Mouse (Mus musculus) midbrain, embryonic 15.5 days (tissue): ENCODE results near the gene Tmcc3. TPM values are rescaled to one million over a fixed set of nuclear protein-coding genes. Genes with fewer than 3 reads are reported as not detected.
A peak's percentile ranks its signal among the peaks of the same experiment; 100 is the strongest.

Experiments
- ATAC-seq: fragments of 200-750 bp; cut with Nextera tagmentation; replicated peaks from 2 replicates; pipeline ENCODE4 v1.8.0; 2017; ENCODE audit warnings: moderate TSS enrichment
- H3K27ac ChIP-seq: fragments of 300-500 bp; sonication (generic); 2 replicates; pipeline ENCODE4 v1.5.1; 2015; ENCODE audit warnings: mild to moderate bottlenecking, inconsistent platforms
- H3K27me3 ChIP-seq: fragments of 300-500 bp; sonication (generic); replicated peaks from 2 replicates; pipeline ENCODE4 v1.6.1; 2015; ENCODE audit warnings: inconsistent platforms
- H3K36me3 ChIP-seq: fragments of 300-500 bp; sonication (generic); replicated peaks from 2 replicates; pipeline ENCODE4 v1.6.1; 2015; ENCODE audit warnings: inconsistent platforms
- H3K4me1 ChIP-seq: fragments of 300-500 bp; sonication (generic); 2 replicates; pipeline ENCODE4 v1.6.1; 2015; ENCODE audit warnings: inconsistent platforms
- H3K4me2 ChIP-seq: fragments of 300-500 bp; sonication (generic); 2 replicates; pipeline ENCODE4 v1.6.1; 2015; ENCODE audit warnings: inconsistent platforms, mild to moderate bottlenecking, moderate library complexity
- H3K4me3 ChIP-seq: fragments of 300-500 bp; sonication (generic); 2 replicates; pipeline ENCODE4 v1.5.1; 2015; ENCODE audit warnings: mild to moderate bottlenecking, inconsistent platforms
- H3K9ac ChIP-seq: fragments of 300-500 bp; sonication (generic); 2 replicates; pipeline ENCODE4 v1.6.1; 2015; ENCODE audit warnings: mild to moderate bottlenecking, inconsistent platforms
- H3K9me3 ChIP-seq: fragments of 300-500 bp; sonication (generic); 2 replicates; pipeline ENCODE4 v1.6.1; 2016; ENCODE audit warnings: inconsistent platforms
- WGBS: fragments of 180-500 bp; shearing (Covaris S2); methylation state at CpG from one replicate; pipeline ENCODE4 v1.1.7; 2015; ENCODE audit warnings: mixed read lengths; 5-methylcytosine and 5-hydroxymethylcytosine counted together
- polyA plus RNA-seq: library from polyadenylated mRNA; unstranded; fragments of >200 nt; fragmentation: Nextera tagmentation; extraction: Ambion mirVana; gene quantifications from 2 replicates; pipeline ENCODE4 v1.2.1, GENCODE M21; 2015

The Tmcc3 gene
- polyA plus RNA-seq, 1 experiment from 2014 or later: 13.7 TPM

DNA sequence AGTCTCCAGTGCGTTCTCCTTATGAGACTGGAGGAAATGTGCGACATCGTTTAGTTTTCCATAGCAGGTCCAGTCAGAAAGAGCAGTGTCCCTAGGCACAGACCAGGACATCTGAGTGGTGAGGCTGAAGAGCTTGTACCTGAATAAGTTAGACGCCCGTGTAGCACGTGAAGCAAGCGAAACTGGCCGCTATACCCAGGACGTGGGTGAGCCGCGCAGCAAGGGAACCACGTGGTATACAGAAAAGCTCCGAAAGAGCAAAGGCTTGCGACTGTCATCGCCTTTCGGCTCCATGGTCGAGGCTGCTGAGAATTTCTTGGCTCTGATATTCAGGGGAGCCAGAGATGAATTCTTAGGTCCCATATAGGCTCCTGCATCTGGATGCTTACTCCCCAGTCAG, 29.8 kb downstream of the Tmcc3 start:
- H3K9ac ChIP-seq: no peak overlapping the region
- no peak overlapping the region for H3K27ac ChIP-seq
- 73% methylated on average over 17 of the region's 17 CpGs for WGBS
- no peaks in the 10 kb centered on the region for H3K27me3 ChIP-seq
- no peaks in the 10 kb centered on the region for H3K4me1 ChIP-seq
- H3K4me3 ChIP-seq: no peak overlapping the region
- H3K36me3 ChIP-seq: no peaks in the 10 kb centered on the region
- ATAC-seq: no peak
- H3K4me2 ChIP-seq: peak overlapping the region; percentile 2; the same call in 1 of the 2 replicates
- H3K9me3 ChIP-seq: no peaks in the 10 kb centered on the region

DNA sequence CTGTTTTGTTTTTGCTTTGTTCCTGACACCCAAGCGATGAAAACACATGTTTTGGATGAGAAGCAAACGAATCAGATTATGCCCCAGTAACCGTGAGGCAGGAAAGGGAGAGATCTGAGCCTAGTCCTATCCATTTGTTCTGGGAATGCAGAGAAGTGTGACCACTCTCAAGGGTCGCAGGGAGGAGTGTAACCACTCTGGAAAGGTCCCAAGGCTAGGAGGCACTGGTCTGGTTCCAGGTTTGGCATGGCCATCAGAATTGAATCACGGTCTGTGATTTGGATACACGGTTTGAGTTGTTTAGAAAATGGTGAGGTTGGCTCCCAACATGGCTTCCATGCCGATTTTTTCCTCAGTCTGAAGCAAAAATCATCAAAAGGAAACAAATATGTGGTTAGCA, 30.5 kb downstream of the Tmcc3 start:
- Histone ChIP-seq H3K4me3 (no peak overlapping the region), H3K9me3 (no peaks in the 10 kb centered on the region), H3K4me1 (no peaks in the 10 kb centered on the region), H3K36me3 (no peaks in the 10 kb centered on the region), H3K4me2 (no peak overlapping the region), H3K9ac (no peak overlapping the region), H3K27me3 (no peaks in the 10 kb centered on the region), H3K27ac (no peak overlapping the region)
- no peak for ATAC-seq
- whole genome bisulfite sequencing: 70% methylated on average over 7 of the region's 7 CpGs

- H3K9me3 ChIP-seq: no peaks in the 10 kb centered on the region
- ATAC-seq: no peak
- 90% methylated on average over 7 of the region's 7 CpGs for WGBS
- H3K27ac ChIP-seq: no peak overlapping the region
- no peaks in the 10 kb centered on the region for H3K4me1 ChIP-seq
- H3K9ac ChIP-seq: no peak overlapping the region
- no peak overlapping the region for H3K4me3 ChIP-seq
- H3K4me2 ChIP-seq: no peak overlapping the region
- no peaks in the 10 kb centered on the region for H3K27me3 ChIP-seq
- no peaks in the 10 kb centered on the region for H3K36me3 ChIP-seq
Measured at GRCm38 (mm10) chr10:94343581-94343980, 31.8 kb downstream of the Tmcc3 start.

DNA sequence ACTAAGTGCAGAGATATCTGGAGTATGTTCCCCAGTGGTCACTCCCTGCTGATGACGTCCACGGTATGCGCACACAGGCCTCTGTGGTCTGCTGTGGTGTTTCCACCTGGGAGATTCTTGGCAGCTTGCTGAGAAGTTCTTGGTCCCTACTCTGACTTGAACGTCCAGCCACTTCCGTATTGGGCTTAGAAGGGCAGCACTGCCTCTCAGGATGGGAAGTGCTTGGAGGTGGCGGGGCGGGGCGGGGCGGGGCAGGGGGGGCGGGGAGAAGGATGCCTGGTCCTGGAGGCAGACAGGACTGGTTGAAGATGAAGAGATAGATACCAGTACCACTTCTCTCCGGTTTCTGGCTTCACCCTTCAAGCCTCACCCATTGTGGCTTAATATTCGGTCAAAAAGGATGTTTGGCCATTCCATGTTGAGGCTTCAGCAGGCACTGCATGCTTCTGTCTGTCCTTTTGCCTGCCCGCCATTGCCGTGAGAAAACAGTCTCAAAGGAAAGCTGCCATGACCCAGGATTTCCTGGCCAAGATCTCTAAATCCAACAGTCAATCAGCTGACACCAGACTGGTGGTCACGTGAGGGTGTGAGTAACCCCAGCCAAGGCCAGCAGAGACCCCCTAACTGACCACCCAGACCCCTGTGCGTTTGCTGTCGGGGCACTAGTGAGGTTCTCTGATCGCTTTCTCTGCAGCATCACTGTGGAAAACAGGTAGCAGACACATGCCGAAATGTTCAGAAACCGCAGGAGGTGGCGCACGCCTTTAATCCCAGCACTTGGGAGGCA, 33.1 kb downstream of the Tmcc3 start:
- Histone ChIP-seq H3K9ac (no peak overlapping the region), H3K27me3 (no peaks in the 10 kb centered on the region), H3K9me3 (no peaks in the 10 kb centered on the region), H3K4me1 (no peaks in the 10 kb centered on the region), H3K36me3 (no peaks in the 10 kb centered on the region), H3K4me3 (no peak overlapping the region), H3K4me2 (no peak overlapping the region), H3K27ac (no peak overlapping the region)
- 51% methylated on average over 22 of the region's 22 CpGs for WGBS
- no peak for ATAC-seq

DNA sequence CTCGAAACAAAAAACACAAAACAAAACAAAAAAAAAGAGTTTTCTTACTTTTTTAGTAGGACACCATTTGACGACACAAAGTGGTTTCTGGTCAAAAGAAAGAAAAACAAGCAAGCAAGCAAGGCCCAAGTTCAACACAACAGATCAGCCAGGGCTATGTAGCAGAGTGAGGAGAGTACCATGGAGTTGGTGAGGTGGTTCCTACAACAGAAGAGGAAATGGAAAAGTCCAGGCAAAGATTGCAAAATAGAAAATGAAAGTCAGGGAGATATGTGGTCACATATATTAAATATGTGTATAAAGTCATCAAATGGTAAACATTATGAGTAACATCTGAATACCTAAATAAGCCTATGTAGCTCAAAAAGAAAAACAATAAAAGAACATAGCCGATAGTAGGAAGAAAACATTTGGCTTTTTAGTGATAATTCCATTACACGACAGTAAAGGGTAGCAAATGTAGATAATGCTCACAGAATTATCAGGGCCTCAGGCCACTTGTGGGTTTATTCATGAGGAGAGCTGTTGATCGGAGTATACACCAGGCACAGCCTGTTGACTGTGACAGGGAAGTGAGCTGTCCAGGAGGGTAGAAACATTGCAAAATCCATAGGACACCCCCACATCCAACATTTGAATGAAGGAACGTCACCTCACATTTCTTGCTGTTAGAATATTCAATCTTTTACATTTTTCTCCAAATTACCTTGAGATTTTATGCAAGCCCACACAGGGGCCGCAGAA, 33.9 kb downstream of the Tmcc3 start:
- 89% methylated on average over 7 of the region's 7 CpGs for whole genome bisulfite sequencing
- Histone ChIP-seq H3K4me2 (no peak overlapping the region), H3K4me3 (no peak overlapping the region), H3K27me3 (no peaks in the 10 kb centered on the region), H3K27ac (no peak overlapping the region), H3K4me1 (no peaks in the 10 kb centered on the region), H3K36me3 (no peaks in the 10 kb centered on the region), H3K9me3 (no peaks in the 10 kb centered on the region), H3K9ac (no peak overlapping the region)
- ATAC-seq: no peak

DNA sequence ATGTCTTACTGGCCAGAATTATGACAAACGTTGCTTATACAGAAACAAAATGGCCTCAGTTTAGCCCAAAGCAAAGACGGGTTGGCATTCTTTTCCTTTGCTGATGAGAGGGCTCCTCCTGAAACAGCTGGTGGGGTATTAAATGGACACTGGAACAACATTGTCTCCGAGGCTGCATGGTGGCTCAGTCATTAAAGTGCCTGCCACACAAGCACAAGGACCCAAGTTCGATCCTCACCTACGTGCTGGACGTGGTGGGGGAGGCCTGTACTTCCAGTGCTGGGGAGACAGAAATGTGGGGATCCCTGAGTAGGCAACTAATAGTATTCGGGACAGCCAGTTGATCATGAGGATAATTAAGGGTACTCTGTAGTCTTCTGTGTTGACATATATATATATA, 34.8 kb downstream of the Tmcc3 start:
- Histone ChIP-seq H3K4me3 (no peak overlapping the region), H3K9me3 (no peaks in the 10 kb centered on the region), H3K27ac (no peak overlapping the region), H3K9ac (no peak overlapping the region), H3K27me3 (no peaks in the 10 kb centered on the region), H3K4me2 (no peak overlapping the region), H3K4me1 (no peaks in the 10 kb centered on the region), H3K36me3 (no peaks in the 10 kb centered on the region)
- no peak for ATAC-seq
- 95% methylated on average over 7 of the region's 7 CpGs for WGBS

DNA sequence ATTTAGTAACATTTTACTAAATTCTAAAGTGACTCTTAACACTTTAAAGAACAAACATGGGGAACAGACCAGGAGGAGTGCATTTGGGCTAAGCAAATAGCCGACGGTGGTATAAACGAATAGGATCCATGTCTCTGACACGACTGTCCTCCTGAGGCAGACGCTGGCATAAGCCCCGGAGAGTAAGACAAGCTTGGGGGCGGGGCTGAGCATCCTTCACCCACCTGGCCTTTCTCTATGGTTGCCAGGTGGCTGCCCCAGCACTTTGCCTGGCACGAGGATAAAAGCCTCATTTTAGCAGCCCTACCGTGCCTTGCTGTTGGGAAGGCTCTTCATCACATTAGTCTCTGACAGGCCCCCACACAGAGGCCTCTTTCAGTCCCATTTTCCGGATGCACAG, 35.5 kb downstream of the Tmcc3 start:
- no peaks in the 10 kb centered on the region for H3K27me3 ChIP-seq
- no peaks in the 10 kb centered on the region for H3K36me3 ChIP-seq
- no peak overlapping the region for H3K9ac ChIP-seq
- H3K4me3 ChIP-seq: no peak overlapping the region
- 82% methylated on average over 10 of the region's 10 CpGs for WGBS
- no peak overlapping the region for H3K4me2 ChIP-seq
- no peak for ATAC-seq
- H3K27ac ChIP-seq: no peak overlapping the region
- H3K4me1 ChIP-seq: no peaks in the 10 kb centered on the region
- H3K9me3 ChIP-seq: no peaks in the 10 kb centered on the region

GRCm38 (mm10) chr10:94347959-94348358, 36.2 kb downstream of the Tmcc3 start:
- no peak overlapping the region for H3K4me3 ChIP-seq
- H3K36me3 ChIP-seq: no peaks in the 10 kb centered on the region
- H3K9me3 ChIP-seq: no peaks in the 10 kb centered on the region
- no peaks in the 10 kb centered on the region for H3K27me3 ChIP-seq
- 96% methylated on average over 10 of the region's 10 CpGs for WGBS
- no peak overlapping the region for H3K4me2 ChIP-seq
- H3K9ac ChIP-seq: no peak overlapping the region
- no peak for ATAC-seq
- H3K27ac ChIP-seq: no peak overlapping the region
- H3K4me1 ChIP-seq: no peaks in the 10 kb centered on the region

DNA sequence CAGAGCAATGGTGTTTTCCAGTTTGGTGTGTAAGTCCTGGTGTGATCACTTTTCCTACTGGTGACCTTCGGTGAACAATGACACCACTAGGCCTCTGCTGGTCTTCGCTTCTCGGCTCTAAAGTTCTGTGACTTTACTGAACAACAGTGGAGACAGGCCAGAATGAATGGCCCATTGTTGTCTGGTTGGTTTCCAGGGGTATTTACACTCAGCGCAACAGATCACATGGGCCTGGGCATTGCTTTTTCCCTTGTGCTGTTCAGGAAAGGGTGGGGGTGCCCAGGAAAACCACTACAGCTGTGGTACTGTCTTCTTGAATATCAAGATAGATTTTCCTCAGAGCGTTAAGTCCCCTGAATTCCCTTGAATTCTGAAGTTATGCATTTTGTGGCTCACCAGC, 38.5 kb downstream of the Tmcc3 start:
- Histone ChIP-seq H3K9me3 (no peaks in the 10 kb centered on the region), H3K9ac (no peak overlapping the region), H3K4me2 (no peak overlapping the region), H3K4me1 (no peaks in the 10 kb centered on the region), H3K27ac (no peak overlapping the region), H3K4me3 (no peak overlapping the region), H3K27me3 (no peaks in the 10 kb centered on the region), H3K36me3 (no peaks in the 10 kb centered on the region)
- WGBS: 58% methylated on average over 5 of the region's 5 CpGs
- no peak for ATAC-seq

- WGBS: 74% methylated on average over 11 of the region's 11 CpGs
- ATAC-seq: no peak
- Histone ChIP-seq H3K27ac (no peak overlapping the region), H3K9ac (no peak overlapping the region), H3K4me1 (no peaks in the 10 kb centered on the region), H3K4me2 (no peak overlapping the region), H3K9me3 (no peaks in the 10 kb centered on the region), H3K36me3 (no peaks in the 10 kb centered on the region), H3K4me3 (no peak overlapping the region), H3K27me3 (no peaks in the 10 kb centered on the region)
Measured at GRCm38 (mm10) chr10:94350896-94351661, 39.3 kb downstream of the Tmcc3 start.

DNA sequence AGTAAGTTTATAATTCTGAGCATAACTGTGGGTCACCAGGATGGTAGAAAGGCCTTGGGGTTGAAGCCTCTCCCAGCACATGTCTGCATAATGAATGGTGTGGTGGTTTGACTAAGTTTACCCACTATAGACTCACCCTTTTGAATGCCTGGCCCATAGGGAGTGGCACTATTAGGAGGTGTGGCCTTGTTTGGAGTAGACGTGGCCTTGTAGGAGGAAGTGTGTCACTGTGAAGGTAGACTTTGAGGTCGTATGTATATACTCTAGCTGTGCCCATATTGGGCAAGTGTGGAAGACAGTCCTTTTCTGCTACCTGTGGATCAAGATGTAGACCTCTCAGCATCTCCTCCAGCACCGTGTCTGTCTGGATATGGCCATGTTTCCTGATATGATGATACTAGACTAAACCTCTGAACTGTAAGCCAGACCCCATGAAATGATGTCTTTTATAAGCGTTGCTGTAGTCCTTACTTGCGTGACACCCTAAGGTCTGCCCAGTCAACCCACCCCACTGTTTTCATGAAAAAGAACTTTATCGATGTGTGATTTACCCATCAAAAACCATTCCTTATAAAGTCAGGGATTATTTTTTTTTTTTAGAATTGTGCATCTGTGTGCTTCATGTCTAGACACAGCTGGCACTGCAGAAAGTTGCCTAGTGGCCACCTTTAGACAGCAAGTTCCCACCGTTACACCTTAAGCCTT, 40.6 kb downstream of the Tmcc3 start:
- H3K27ac ChIP-seq: no peak overlapping the region
- H3K4me2 ChIP-seq: no peak overlapping the region
- no peaks in the 10 kb centered on the region for H3K4me1 ChIP-seq
- WGBS: 93% methylated on average over 7 of the region's 7 CpGs
- no peaks in the 10 kb centered on the region for H3K27me3 ChIP-seq
- H3K9me3 ChIP-seq: no peaks in the 10 kb centered on the region
- no peaks in the 10 kb centered on the region for H3K36me3 ChIP-seq
- no peak overlapping the region for H3K9ac ChIP-seq
- H3K4me3 ChIP-seq: no peak overlapping the region
- no peak for ATAC-seq
